Mouse (Mus musculus): ENCODE measurements around the gene Bmp7.

DNA sequence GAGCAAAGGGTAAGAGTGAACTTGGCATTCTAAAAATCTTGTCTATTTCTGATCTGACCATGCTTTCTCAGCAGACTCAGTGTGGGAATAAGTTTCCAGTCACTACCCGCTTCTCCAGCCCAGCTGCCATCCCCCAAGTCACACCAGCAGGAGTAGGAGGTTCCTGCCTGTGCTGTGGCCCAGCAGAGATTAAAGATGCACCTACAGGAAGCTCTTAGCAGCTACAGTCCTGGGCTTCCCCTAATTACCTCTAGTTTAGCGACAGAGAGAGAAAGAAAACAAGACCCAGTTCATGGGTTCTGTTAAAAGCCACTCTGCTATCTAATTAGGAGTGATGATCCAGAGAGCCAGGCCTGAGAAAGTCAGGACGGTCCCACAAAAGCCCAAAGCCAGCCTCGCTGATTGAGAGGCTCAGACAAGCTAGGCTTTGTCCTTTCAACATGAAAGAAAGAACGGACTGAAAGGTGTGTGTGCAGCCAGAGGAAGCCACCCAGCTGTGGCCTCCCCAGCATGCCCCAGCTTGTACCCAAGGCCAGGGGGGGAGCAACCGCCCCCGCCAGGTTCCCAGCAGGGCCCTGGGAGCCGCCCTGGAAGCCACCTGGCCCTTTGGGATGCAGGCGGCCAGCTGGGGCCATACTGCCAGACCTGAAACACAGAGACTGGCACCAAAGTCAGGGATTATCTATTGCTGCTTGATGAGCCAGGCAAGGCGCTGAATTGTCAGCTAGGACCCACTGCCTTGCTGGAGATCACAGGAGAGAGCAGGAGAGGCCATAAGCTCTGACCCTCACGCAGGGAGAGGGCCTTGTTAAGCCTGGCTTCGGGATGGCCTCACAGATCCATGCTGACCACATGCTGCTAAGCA, 2.6 kb downstream of the Bmp7 start:
- TF ChIP-seq GATA1 (IDR thresholded peaks at IDR 0.05; ENCODE audit: low read length) (no peak), TAL1 (IDR thresholded peaks at IDR 0.05; ENCODE audit: low read length) (no peak)
